Mouse (Mus musculus) layer of hippocampus, adult 18-20 months (tissue): ENCODE results near the gene Myh14. TPM values are rescaled to one million over a fixed set of nuclear protein-coding genes. Genes with fewer than 3 reads are reported as not detected.
A peak's percentile ranks its signal among the peaks of the same experiment; 100 is the strongest.

Experiments
- DNase-seq, 2 experiments: peaks; one replicate each; pipeline ENCODE4 v3.0.0; 2022; ENCODE audit warnings: low spot score in 2 of 2
- total RNA-seq, 2 experiments: library from RNA; stranded (reverse); gene quantifications; 2 replicates each; pipeline ENCODE4 v1.2.3; 2021

Gene Myh14
- total RNA-seq, 2 experiments from 2014 or later = 31.4 to 33.4 TPM

GRCm38 (mm10) chr7:44672193-44672592 is 1.6 kb upstream of the Myh14 start:
- DNase-seq = no peak

GRCm38 (mm10) chr7:44669103-44669502 is 1.5 kb downstream of the Myh14 start:
- DNase-seq = no peak

GRCm38 (mm10) chr7:44667996-44668738 is 2.5 kb downstream of the Myh14 start:
- no peak for DNase-seq

GRCm38 (mm10) chr7:44666462-44666861 is 4.2 kb downstream of the Myh14 start:
- DNase-seq = no peak

- no peak for DNase-seq
Measured at GRCm38 (mm10) chr7:44664731-44665130, 5.9 kb downstream of the Myh14 start.

GRCm38 (mm10) chr7:44663546-44663945 is 7.1 kb downstream of the Myh14 start:
- DNase-seq = no peak

- DNase-seq = no peak
Measured at GRCm38 (mm10) chr7:44662569-44662968, 8.1 kb downstream of the Myh14 start.

GRCm38 (mm10) chr7:44662168-44662567 is 8.5 kb downstream of the Myh14 start:
- DNase-seq = no peak

GRCm38 (mm10) chr7:44661219-44661618 is 9.4 kb downstream of the Myh14 start:
- DNase-seq = peak; percentile 84 to 95

- peak in 1 of 2 experiments; percentile 67 for DNase-seq
Measured at GRCm38 (mm10) chr7:44655504-44655903, 15.1 kb downstream of the Myh14 start.

- DNase-seq = no peak
Measured at GRCm38 (mm10) chr7:44653773-44654172, 16.9 kb downstream of the Myh14 start.

GRCm38 (mm10) chr7:44651416-44651815 is 19.2 kb downstream of the Myh14 start:
- no peak for DNase-seq

GRCm38 (mm10) chr7:44649990-44650389 is 20.7 kb downstream of the Myh14 start:
- DNase-seq = peak; percentile 59 to 77

GRCm38 (mm10) chr7:44649094-44649610 is 21.5 kb downstream of the Myh14 start:
- no peak for DNase-seq

GRCm38 (mm10) chr7:44647729-44648128 is 22.9 kb downstream of the Myh14 start:
- DNase-seq = no peak

- peak; percentile 66 to 88 for DNase-seq
Measured at GRCm38 (mm10) chr7:44647042-44647724, 23.5 kb downstream of the Myh14 start.

- no peak for DNase-seq
Measured at GRCm38 (mm10) chr7:44645951-44646350, 24.7 kb downstream of the Myh14 start.

- DNase-seq = no peak
Measured at GRCm38 (mm10) chr7:44645256-44645655, 25.4 kb downstream of the Myh14 start.

GRCm38 (mm10) chr7:44641887-44642286 is 28.8 kb downstream of the Myh14 start:
- peak in 1 of 2 experiments; percentile 48 for DNase-seq

GRCm38 (mm10) chr7:44640843-44641605 is 29.6 kb downstream of the Myh14 start:
- DNase-seq = peak; percentile 41 to 70

- no peak for DNase-seq
Measured at GRCm38 (mm10) chr7:44638663-44639062, 32.0 kb downstream of the Myh14 start.

- DNase-seq = no peak
Measured at GRCm38 (mm10) chr7:44636684-44637083, 34.0 kb downstream of the Myh14 start.
